Mouse (Mus musculus) heart, embryonic 11.5 days (tissue): ENCODE data around the gene Scd3. TPM values are rescaled to one million over a fixed set of nuclear protein-coding genes. Genes with fewer than 3 reads are reported as not detected.

ENCODE experiments used
- ATAC-seq: fragments of 200-750 bp; cut with Nextera tagmentation; replicated peaks from 2 replicates; pipeline ENCODE4 v1.8.0; 2017; ENCODE audit warnings: moderate library complexity; ENCODE audit not compliant: insufficient number of reproducible peaks, low FRiP score, low TSS enrichment
- H3K27ac ChIP-seq: fragments of 300-500 bp; sonication (generic); 2 replicates; pipeline ENCODE4 v1.5.1; 2014; ENCODE audit warnings: mild to moderate bottlenecking, low read depth, low read length
- H3K27me3 ChIP-seq: fragments of 300-500 bp; sonication (generic); 2 replicates; pipeline ENCODE4 v1.6.1; 2014; ENCODE audit warnings: mild to moderate bottlenecking, low read length, mixed read lengths; ENCODE audit not compliant: control insufficient read depth, insufficient read depth
- H3K36me3 ChIP-seq: fragments of 300-500 bp; sonication (generic); 2 replicates; pipeline ENCODE4 v1.6.1; 2014; ENCODE audit warnings: mild to moderate bottlenecking, low read length, moderate library complexity, mixed read lengths; ENCODE audit not compliant: control insufficient read depth, insufficient read depth
- H3K4me1 ChIP-seq: fragments of 300-500 bp; sonication (generic); 2 replicates; pipeline ENCODE4 v1.6.1; 2014; ENCODE audit warnings: low read length; ENCODE audit not compliant: control insufficient read depth, insufficient read depth
- H3K4me2 ChIP-seq: fragments of 300-500 bp; sonication (generic); 2 replicates; pipeline ENCODE4 v1.6.1; 2014; ENCODE audit warnings: mild to moderate bottlenecking, moderate library complexity
- H3K4me3 ChIP-seq: fragments of 300-500 bp; sonication (generic); 2 replicates; pipeline ENCODE4 v1.5.1; 2014; ENCODE audit warnings: low read depth, low read length
- H3K9ac ChIP-seq: fragments of 300-500 bp; sonication (generic); 2 replicates; pipeline ENCODE4 v1.6.1; 2014; ENCODE audit warnings: mild to moderate bottlenecking, low read depth, low read length, moderate library complexity
- H3K9me3 ChIP-seq: fragments of 300-500 bp; sonication (generic); replicated peaks from 2 replicates; pipeline ENCODE4 v1.6.1; 2016; ENCODE audit warnings: low read length; ENCODE audit not compliant: control insufficient read depth
- WGBS: fragments of 180-500 bp; shearing (Covaris S2); extraction: QIAGEN DNeasy Blood & Tissue Kit; methylation state at CpG from one replicate; pipeline ENCODE4 v1.1.7; 2014; ENCODE audit not compliant: insufficient replicate concordance; 5-methylcytosine and 5-hydroxymethylcytosine counted together
- polyA plus RNA-seq: library from polyadenylated mRNA; unstranded; fragments of >200 nt; fragmentation: Nextera tagmentation; extraction: Ambion mirVana; gene quantifications from 2 replicates; pipeline ENCODE4 v1.2.1, GENCODE M21; 2014

The Scd3 gene
- polyA plus RNA-seq: 0.21 TPM in 1 of 2 replicates, not detected in the other

- ATAC-seq: no peak
- Histone ChIP-seq H3K9ac (no peak within 1 kb of the TSS), H3K27me3 (no peaks in the 10 kb centered on the region), H3K4me3 (no peak within 1 kb of the TSS), H3K36me3 (no peaks in the 10 kb centered on the region), H3K27ac (no peak within 1 kb of the TSS), H3K9me3 (no peaks in the 10 kb centered on the region), H3K4me1 (no peaks in the 10 kb centered on the region), H3K4me2 (no peak within 1 kb of the TSS)
- 88% methylated on average over 9 of the region's 9 CpGs for WGBS
These were observed at the start of gene Scd3 for GRCm38 (mm10) chr19:44203015-44203564. Gene Scd3 (plus strand): TSS chr19:44203269.

GRCm38 (mm10) chr19:44153781-44154180 is 49.3 kb upstream of the Scd3 start:
- Histone ChIP-seq H3K9ac (no peak overlapping the region), H3K4me1 (no peaks in the 10 kb centered on the region), H3K4me2 (no peak overlapping the region), H3K4me3 (no peak overlapping the region), H3K36me3 (no peaks in the 10 kb centered on the region), H3K27ac (no peak overlapping the region), H3K9me3 (no peaks in the 10 kb centered on the region), H3K27me3 (peaks cover 16% of the 10 kb centered on the region)
- 69% methylated on average over 5 of the region's 5 CpGs for WGBS
- ATAC-seq: no peak

- Histone ChIP-seq H3K36me3 (no peaks in the 10 kb centered on the region), H3K4me3 (no peak overlapping the region), H3K9me3 (no peaks in the 10 kb centered on the region), H3K4me1 (no peaks in the 10 kb centered on the region), H3K4me2 (no peak overlapping the region), H3K27me3 (peaks cover 13% of the 10 kb centered on the region), H3K9ac (no peak overlapping the region), H3K27ac (no peak overlapping the region)
- WGBS: 85% methylated on average over 10 of the region's 10 CpGs
- ATAC-seq: no peak
These were observed 46.1 kb upstream of the Scd3 start for GRCm38 (mm10) chr19:44157005-44157404.

- Histone ChIP-seq H3K36me3 (no peaks in the 10 kb centered on the region), H3K27me3 (peaks cover 9% of the 10 kb centered on the region), H3K9me3 (no peaks in the 10 kb centered on the region), H3K4me2 (no peak overlapping the region), H3K9ac (no peak overlapping the region), H3K27ac (no peak overlapping the region), H3K4me3 (no peak overlapping the region), H3K4me1 (no peaks in the 10 kb centered on the region)
- ATAC-seq: no peak
- 75% methylated on average over 3 of the region's 3 CpGs for WGBS
These were observed 43.7 kb upstream of the Scd3 start for GRCm38 (mm10) chr19:44159386-44159785.

- no peak for ATAC-seq
- Histone ChIP-seq H3K4me2 (no peak overlapping the region), H3K9ac (no peak overlapping the region), H3K4me1 (no peaks in the 10 kb centered on the region), H3K4me3 (no peak overlapping the region), H3K27ac (no peak overlapping the region), H3K9me3 (no peaks in the 10 kb centered on the region), H3K27me3 (no peaks in the 10 kb centered on the region; the same call in 1 of the 2 replicates), H3K36me3 (no peaks in the 10 kb centered on the region)
- WGBS: 8% methylated on average over 3 of the region's 3 CpGs
These were observed 41.6 kb upstream of the Scd3 start for GRCm38 (mm10) chr19:44161515-44161914.

- Histone ChIP-seq H3K9me3 (peaks cover 2% of the 10 kb centered on the region; the same call in 1 of the 2 replicates), H3K27ac (no peak overlapping the region), H3K4me3 (no peak overlapping the region), H3K27me3 (no peaks in the 10 kb centered on the region), H3K9ac (no peak overlapping the region), H3K4me2 (no peak overlapping the region), H3K36me3 (no peaks in the 10 kb centered on the region), H3K4me1 (no peaks in the 10 kb centered on the region)
- 61% methylated on average over 8 of the region's 8 CpGs for WGBS
- no peak for ATAC-seq
These were observed 28.2 kb upstream of the Scd3 start for GRCm38 (mm10) chr19:44174835-44175234.

- no peak for ATAC-seq
- H3K27me3 ChIP-seq: no peaks in the 10 kb centered on the region
These were observed 26.3 kb upstream of the Scd3 start for GRCm38 (mm10) chr19:44176741-44177140.

DNA sequence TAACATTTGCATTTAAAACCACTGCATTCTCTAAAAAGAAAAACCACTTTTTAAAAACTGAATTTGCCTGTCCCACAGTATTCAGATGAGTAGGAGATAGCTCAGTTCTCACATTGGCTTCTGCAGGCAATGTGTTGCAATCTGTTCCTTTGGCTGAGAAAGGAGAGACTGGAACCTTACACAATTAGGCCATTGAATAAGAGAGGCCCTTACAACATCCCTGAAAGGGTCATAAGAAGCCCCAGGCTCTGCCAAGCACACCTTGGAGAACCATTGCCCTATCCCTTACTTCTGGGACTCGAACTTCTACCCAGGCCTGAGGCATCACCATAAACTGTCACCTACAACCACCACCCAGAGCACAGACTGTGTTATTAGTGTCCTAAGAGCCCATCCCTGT is 22.6 kb upstream of the Scd3 start:
- H3K27me3 ChIP-seq: no peaks in the 10 kb centered on the region
- WGBS: 76% methylated on average over 1 of the region's 1 CpGs
- no peak for ATAC-seq

More at GRCm38 (mm10) chr19:44176741-44177140, 26.3 kb upstream of the Scd3 start:
- Histone ChIP-seq H3K27ac (no peak overlapping the region), H3K4me1 (no peaks in the 10 kb centered on the region), H3K4me3 (no peak overlapping the region), H3K9me3 (peaks cover 2% of the 10 kb centered on the region; the same call in 1 of the 2 replicates), H3K4me2 (no peak overlapping the region), H3K36me3 (no peaks in the 10 kb centered on the region), H3K9ac (no peak overlapping the region)
- WGBS: 77% methylated on average over 3 of the region's 3 CpGs

GRCm38 (mm10) chr19:44183968-44184367 is 19.1 kb upstream of the Scd3 start:
- no peak for ATAC-seq
- 70% methylated on average over 3 of the region's 3 CpGs for WGBS
- H3K36me3 ChIP-seq: no peaks in the 10 kb centered on the region

More for the DNA sequence above, 22.6 kb upstream of the Scd3 start:
- H3K9me3 ChIP-seq: no peaks in the 10 kb centered on the region; the same call in 1 of the 2 replicates
- H3K9ac ChIP-seq: no peak overlapping the region
- no peak overlapping the region for H3K27ac ChIP-seq
- H3K4me3 ChIP-seq: no peak overlapping the region
- H3K4me2 ChIP-seq: no peak overlapping the region
- H3K4me1 ChIP-seq: no peaks in the 10 kb centered on the region
- no peaks in the 10 kb centered on the region for H3K36me3 ChIP-seq

More at GRCm38 (mm10) chr19:44183968-44184367, 19.1 kb upstream of the Scd3 start:
- Histone ChIP-seq H3K4me1 (no peaks in the 10 kb centered on the region), H3K9ac (no peak overlapping the region), H3K27me3 (no peaks in the 10 kb centered on the region), H3K9me3 (no peaks in the 10 kb centered on the region; the same call in 1 of the 2 replicates), H3K4me2 (no peak overlapping the region), H3K4me3 (no peak overlapping the region), H3K27ac (no peak overlapping the region)
